Mouse (Mus musculus) small intestine, adult 2 months (tissue): Measurements from ENCODE around the gene Galnt14.

ENCODE experiments used
- CTCF ChIP-seq: fragments of 200-500 bp; IDR thresholded peaks from 2 replicates; pipeline ENCODE4 v1.5.1; 2012; ENCODE audit warnings: low read depth, mild to moderate bottlenecking, control low read depth, inconsistent platforms, low read length, moderate library complexity, mixed read lengths; ENCODE audit not compliant: insufficient replicate concordance, insufficient read length; ENCODE audit errors: extremely low read depth
- POLR2A ChIP-seq: fragments of 200-500 bp; IDR thresholded peaks from 2 replicates; pipeline ENCODE4 v1.6.1; 2012; ENCODE audit warnings: low read depth, mild to moderate bottlenecking, control low read depth, inconsistent platforms, low read length, moderate library complexity

- TF ChIP-seq POLR2A (no peak), CTCF (no peak)
Observed at GRCm38 (mm10) chr17:73515506-73515905, 194.7 kb downstream of the Galnt14 start.
